ENCODE assay signal across 15 mouse cellular contexts in genomic region chr16:26643077-26643476, GRCm38 (mm10).
A peak's percentile ranks its signal among the peaks of the same experiment; 100 is the strongest.
DNase-seq lines count a peak whose midpoint lies in the region.
"Had no signal": no experiment of that assay in that cellular context is flagged by ENCODE, and none has a peak within 500 bp of the region (broad histone marks: within the 10 kb centered on the region; RNA-seq: fewer than 3 reads in every experiment).

No protein-coding gene starts in this region.

- DNase-seq in heart, adult 11 months, result peak; percentile 46
- DNase-seq in heart, postnatal 14 days, result no peak
- peak; percentile 74 for DNase-seq in fat pad, adult 2 months (ENCODE audit: extremely low read depth, low read depth, low spot score)
- DNase-seq in large intestine, adult 2 months (ENCODE audit: low read depth, low spot score), result peak; percentile 14
- no peak for DNase-seq in thymus, postnatal 25 days
- DNase-seq: adrenal gland, adult 8-10 months; adrenal gland, postnatal 14 days; adrenal gland, postnatal 36 days; B cell, adult 2 months; cerebellum, adult 11-12 months; cerebellum, adult 2 months; cerebellum, adult 9-10 months; cerebellum, postnatal 10 days; cerebellum, postnatal 25 days; forebrain, postnatal 0 days had no signal

- 29% methylated on average over 6 of the region's 6 CpGs for WGBS in large intestine, adult 2 months

- intact Hi-C loops in heart, postnatal 14 days (cut with DNase I), result no loop called here

Comparison
In these comparisons a context has a peak if more than half of its experiments do, and no peak if none do; other contexts are left out.
1. DNase-seq: peak in heart, adult 11 months (single experiment), fat pad, adult 2 months (single experiment) and large intestine, adult 2 months (single experiment); none in heart, postnatal 14 days (0 of 2) and thymus, postnatal 25 days (single experiment).